Mouse (Mus musculus) embryonic fibroblast, embryonic 13.5 days (primary cell): ENCODE measurements around the gene Shisa6.

ENCODE experiments used
- CTCF ChIP-seq: IDR thresholded peaks from 2 replicates; pipeline ENCODE4 v1.5.1; 2011; ENCODE audit warnings: mild to moderate bottlenecking, control low read depth, low read length, moderate library complexity, borderline replicate concordance; ENCODE audit not compliant: insufficient read depth
- POLR2A ChIP-seq: IDR thresholded peaks from 2 replicates; pipeline ENCODE4 v1.6.1; 2011; ENCODE audit warnings: low read depth, mild to moderate bottlenecking, control low read depth, low read length, moderate library complexity

DNA sequence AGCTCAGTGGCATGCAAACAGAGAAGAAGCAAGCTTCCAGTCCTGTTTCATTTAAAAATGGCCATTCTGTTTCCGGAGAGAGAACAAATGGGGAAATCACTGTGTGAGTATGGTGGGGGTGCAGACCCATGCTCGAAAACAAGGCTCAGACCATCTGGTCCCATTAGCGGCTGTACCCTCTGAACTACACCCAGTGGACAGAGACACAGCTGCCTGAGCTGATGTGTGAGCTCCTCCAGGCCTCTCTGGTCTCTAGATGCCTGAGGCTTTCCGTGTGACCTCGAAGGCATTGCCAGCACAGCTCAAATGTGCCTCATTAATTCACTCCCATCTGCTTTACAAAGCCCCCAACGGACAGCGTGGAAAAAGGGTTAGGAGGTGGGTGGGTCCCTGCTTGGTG is 125.7 kb downstream of the Shisa6 start:
- no peak for TF ChIP-seq CTCF
- no peak for TF ChIP-seq POLR2A
